Mouse (Mus musculus): ENCODE measurements at regions not wholly inside any gene's neighbourhood (a gene's known extent, or its start where the extent isn't known, plus 50 kb on each side); places are given as distances from the start of the nearest gene placed in this dataset.

GRCm38 (mm10) chr7:71648314-71648713, 297.0 kb upstream of the Gm10295 start:
- DNase-seq (ENCODE audit: low spot score), result no peak

- DNase-seq (ENCODE audit: low spot score), result no peak
Measured at GRCm38 (mm10) chr7:71646944-71647343, 295.7 kb upstream of the Gm10295 start.

GRCm38 (mm10) chr7:71623048-71623447, 271.8 kb upstream of the Gm10295 start:
- no peak for DNase-seq (ENCODE audit: low spot score)

GRCm38 (mm10) chr7:71603159-71603558, 251.9 kb upstream of the Gm10295 start:
- DNase-seq (ENCODE audit: low spot score), result no peak

- DNase-seq (ENCODE audit: low spot score), result no peak
Measured at GRCm38 (mm10) chr7:71596780-71597179, 245.5 kb upstream of the Gm10295 start.

- no peak for DNase-seq (ENCODE audit: low spot score)
Measured at GRCm38 (mm10) chr7:71587626-71588025, 236.3 kb upstream of the Gm10295 start.

- no peak for DNase-seq (ENCODE audit: low spot score)
Measured at GRCm38 (mm10) chr7:71583443-71584055, 232.3 kb upstream of the Gm10295 start.

GRCm38 (mm10) chr7:71581746-71582145, 230.5 kb upstream of the Gm10295 start:
- DNase-seq (ENCODE audit: low spot score), result no peak

GRCm38 (mm10) chr7:71560296-71560936, 209.1 kb upstream of the Gm10295 start:
- DNase-seq (ENCODE audit: low spot score), result no peak

GRCm38 (mm10) chr7:71556473-71556872, 205.2 kb upstream of the Gm10295 start:
- DNase-seq (ENCODE audit: low spot score), result no peak

- no peak for DNase-seq (ENCODE audit: low spot score)
Measured at GRCm38 (mm10) chr7:71555476-71555875, 204.2 kb upstream of the Gm10295 start.

GRCm38 (mm10) chr7:71546606-71547213, 195.4 kb upstream of the Gm10295 start:
- DNase-seq (ENCODE audit: low spot score), result no peak

GRCm38 (mm10) chr7:71541467-71541866, 190.2 kb upstream of the Gm10295 start:
- no peak for DNase-seq (ENCODE audit: low spot score)

GRCm38 (mm10) chr7:71533109-71533508, 181.8 kb upstream of the Gm10295 start:
- DNase-seq (ENCODE audit: low spot score), result no peak

- DNase-seq (ENCODE audit: low spot score), result no peak
Measured at GRCm38 (mm10) chr7:71531496-71531895, 180.2 kb upstream of the Gm10295 start.

- no peak for DNase-seq (ENCODE audit: low spot score)
Measured at GRCm38 (mm10) chr7:71530922-71531321, 179.6 kb upstream of the Gm10295 start.

- DNase-seq (ENCODE audit: low spot score), result no peak
Measured at GRCm38 (mm10) chr7:71526152-71526551, 174.9 kb upstream of the Gm10295 start.

GRCm38 (mm10) chr7:71524577-71525126, 173.4 kb upstream of the Gm10295 start:
- DNase-seq (ENCODE audit: low spot score), result no peak

GRCm38 (mm10) chr7:71524119-71524518, 172.8 kb upstream of the Gm10295 start:
- no peak for DNase-seq (ENCODE audit: low spot score)

- DNase-seq (ENCODE audit: low spot score), result no peak
Measured at GRCm38 (mm10) chr7:71507379-71507778, 156.1 kb upstream of the Gm10295 start.

- no peak for DNase-seq (ENCODE audit: low spot score)
Measured at GRCm38 (mm10) chr7:71500719-71501118, 149.4 kb upstream of the Gm10295 start.

GRCm38 (mm10) chr7:71498123-71498522, 146.8 kb upstream of the Gm10295 start:
- no peak for DNase-seq (ENCODE audit: low spot score)

- DNase-seq (ENCODE audit: low spot score), result no peak
Measured at GRCm38 (mm10) chr7:71491128-71491527, 139.8 kb upstream of the Gm10295 start.

Measured in left cerebral cortex, adult 11 months (tissue).